Mouse (Mus musculus) liver, embryonic 13.5 days (tissue): ENCODE results near the gene Pacrg. TPM values are rescaled to one million over a fixed set of nuclear protein-coding genes. Genes with fewer than 3 reads are reported as not detected.
A peak's percentile ranks its signal among the peaks of the same experiment; 100 is the strongest.

Source experiments
- ATAC-seq: fragments of 200-750 bp; cut with Nextera tagmentation; 2 replicates; pipeline ENCODE4 v1.8.0; 2017; ENCODE audit warnings: low read depth, mild to moderate bottlenecking, moderate number of reproducible peaks, moderate library complexity
- DNase-seq: peaks from one replicate; pipeline ENCODE4 v3.0.0; 2022
- H3K27ac ChIP-seq: fragments of 300-500 bp; sonication (generic); 2 replicates; pipeline ENCODE4 v1.5.1; 2015; ENCODE audit warnings: moderate library complexity, mild to moderate bottlenecking, inconsistent platforms
- H3K27me3 ChIP-seq: fragments of 300-500 bp; sonication (generic); 2 replicates; pipeline ENCODE4 v1.6.1; 2015; ENCODE audit warnings: mild to moderate bottlenecking, inconsistent platforms
- H3K36me3 ChIP-seq: fragments of 300-500 bp; sonication (generic); 2 replicates; pipeline ENCODE4 v1.6.1; 2015; ENCODE audit warnings: mild to moderate bottlenecking, inconsistent platforms
- H3K4me1 ChIP-seq: fragments of 300-500 bp; sonication (generic); replicated peaks from 2 replicates; pipeline ENCODE4 v1.6.1; 2015; ENCODE audit warnings: inconsistent platforms
- H3K4me2 ChIP-seq: fragments of 300-500 bp; sonication (generic); 2 replicates; pipeline ENCODE4 v1.6.1; 2015; ENCODE audit warnings: inconsistent platforms, mild to moderate bottlenecking, moderate library complexity
- H3K4me3 ChIP-seq: fragments of 300-500 bp; sonication (generic); replicated peaks from 2 replicates; pipeline ENCODE4 v1.5.1; 2015; ENCODE audit warnings: mild to moderate bottlenecking, inconsistent platforms
- H3K9ac ChIP-seq: fragments of 300-500 bp; sonication (generic); 2 replicates; pipeline ENCODE4 v1.6.1; 2015; ENCODE audit warnings: mild to moderate bottlenecking, inconsistent platforms
- H3K9me3 ChIP-seq: fragments of 300-500 bp; sonication (generic); replicated peaks from 2 replicates; pipeline ENCODE4 v1.6.1; 2016; ENCODE audit warnings: inconsistent platforms
- WGBS: fragments of 180-500 bp; shearing (Covaris S2); methylation state at CpG from one replicate; pipeline ENCODE4 v1.1.7; 2015; ENCODE audit not compliant: insufficient replicate concordance; 5-methylcytosine and 5-hydroxymethylcytosine counted together
- polyA plus RNA-seq: library from polyadenylated mRNA; unstranded; fragments of >200 nt; fragmentation: Nextera tagmentation; extraction: Ambion mirVana; gene quantifications from 2 replicates; pipeline ENCODE4 v1.2.1, GENCODE M21; 2015

The Pacrg gene
- polyA plus RNA-seq, 1 experiment from 2014 or later: 0.07 TPM

GRCm38 (mm10) chr17:10791661-10792060 is 48.5 kb downstream of the Pacrg start:
- Histone ChIP-seq H3K4me2 (no peak overlapping the region), H3K27ac (no peak overlapping the region), H3K4me3 (no peak overlapping the region), H3K36me3 (no peaks in the 10 kb centered on the region), H3K27me3 (no peaks in the 10 kb centered on the region), H3K4me1 (no peaks in the 10 kb centered on the region), H3K9ac (no peak overlapping the region), H3K9me3 (no peaks in the 10 kb centered on the region)
- ATAC-seq (no peak), DNase-seq (no peak)
- 44% methylated on average over 3 of the region's 3 CpGs for WGBS

DNA sequence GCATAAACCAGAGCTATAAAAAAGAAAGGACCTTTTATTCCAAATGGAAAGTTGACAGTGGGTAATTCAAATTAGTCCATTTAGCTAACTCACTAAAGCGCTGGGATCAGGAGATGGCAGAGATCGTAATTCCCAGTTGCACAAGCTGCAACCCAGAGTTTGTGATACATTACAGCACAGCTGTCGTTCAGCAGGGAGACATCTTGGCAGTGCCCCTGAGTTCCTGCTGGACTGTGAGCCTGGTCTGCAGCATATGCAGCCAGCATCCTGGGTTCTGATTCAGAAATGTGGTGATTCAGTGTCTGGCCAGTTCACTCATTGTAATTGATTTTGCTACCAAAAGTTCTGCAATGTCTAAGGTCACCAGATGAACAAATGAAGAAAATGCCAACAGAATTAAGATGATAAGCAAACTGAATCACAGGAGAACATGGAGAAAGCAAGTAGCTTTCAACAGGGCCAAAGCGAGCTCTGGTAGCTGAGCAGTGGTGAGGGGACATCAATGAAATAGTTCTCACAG is 55.6 kb downstream of the Pacrg start:
- H3K4me2 ChIP-seq: no peak overlapping the region
- no peaks in the 10 kb centered on the region for H3K9me3 ChIP-seq
- no peaks in the 10 kb centered on the region for H3K27me3 ChIP-seq
- ATAC-seq (no peak), DNase-seq (no peak)
- no peak overlapping the region for H3K27ac ChIP-seq
- WGBS: 66% methylated on average over 4 of the region's 4 CpGs
- H3K9ac ChIP-seq: no peak overlapping the region
- H3K4me1 ChIP-seq: no peaks in the 10 kb centered on the region
- no peak overlapping the region for H3K4me3 ChIP-seq
- H3K36me3 ChIP-seq: no peaks in the 10 kb centered on the region

DNA sequence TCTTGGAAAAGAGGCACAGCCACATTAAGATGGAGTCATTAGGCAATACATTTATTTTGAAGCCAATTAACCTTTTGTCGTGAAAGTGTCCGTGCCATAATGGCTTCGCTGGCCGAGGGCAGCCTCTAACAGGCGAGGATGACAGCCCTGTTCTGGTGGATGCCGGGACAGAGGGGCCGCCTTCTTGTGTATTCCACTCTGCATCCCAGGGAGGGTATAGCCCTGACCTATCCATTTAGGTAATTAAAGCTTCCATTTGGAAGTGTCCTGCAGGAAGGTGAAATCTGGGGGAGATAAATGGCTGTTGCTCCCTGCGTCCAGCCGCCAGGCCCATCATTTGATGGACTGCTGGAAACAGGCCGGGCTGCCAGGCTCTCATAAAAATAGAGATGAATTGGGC is 63.6 kb downstream of the Pacrg start:
- Histone ChIP-seq H3K4me3 (no peak overlapping the region), H3K9ac (no peak overlapping the region), H3K27me3 (no peaks in the 10 kb centered on the region), H3K4me1 (no peaks in the 10 kb centered on the region), H3K9me3 (no peaks in the 10 kb centered on the region), H3K27ac (no peak overlapping the region), H3K4me2 (no peak overlapping the region), H3K36me3 (no peaks in the 10 kb centered on the region)
- DNase-seq: no peak
- 54% methylated on average over 10 of the region's 10 CpGs for WGBS
- ATAC-seq: no peak

GRCm38 (mm10) chr17:10774468-10774867 is 65.6 kb downstream of the Pacrg start:
- Histone ChIP-seq H3K36me3 (no peaks in the 10 kb centered on the region), H3K4me2 (no peak overlapping the region), H3K4me3 (no peak overlapping the region), H3K9ac (no peak overlapping the region), H3K27ac (no peak overlapping the region), H3K27me3 (no peaks in the 10 kb centered on the region), H3K9me3 (no peaks in the 10 kb centered on the region), H3K4me1 (no peaks in the 10 kb centered on the region)
- DNase-seq (no peak), ATAC-seq (no peak)
- 24% methylated on average over 1 of the region's 1 CpGs for WGBS

- no peak for ATAC-seq
- DNase-seq: no peak
- 23% methylated on average over 3 of the region's 3 CpGs for WGBS
- Histone ChIP-seq H3K9ac (no peak overlapping the region), H3K9me3 (no peaks in the 10 kb centered on the region), H3K4me2 (no peak overlapping the region), H3K4me1 (no peaks in the 10 kb centered on the region), H3K4me3 (no peak overlapping the region), H3K36me3 (no peaks in the 10 kb centered on the region), H3K27me3 (no peaks in the 10 kb centered on the region), H3K27ac (no peak overlapping the region)
Observed at GRCm38 (mm10) chr17:10772207-10772606, 67.9 kb downstream of the Pacrg start.

- Histone ChIP-seq H3K27ac (no peak overlapping the region), H3K27me3 (no peaks in the 10 kb centered on the region), H3K4me3 (no peak overlapping the region), H3K9me3 (no peaks in the 10 kb centered on the region), H3K4me2 (no peak overlapping the region), H3K36me3 (no peaks in the 10 kb centered on the region), H3K9ac (no peak overlapping the region), H3K4me1 (no peaks in the 10 kb centered on the region)
- WGBS: 61% methylated on average over 6 of the region's 6 CpGs
- DNase-seq (no peak), ATAC-seq (no peak)
Observed at GRCm38 (mm10) chr17:10769873-10770272, 70.2 kb downstream of the Pacrg start.

DNA sequence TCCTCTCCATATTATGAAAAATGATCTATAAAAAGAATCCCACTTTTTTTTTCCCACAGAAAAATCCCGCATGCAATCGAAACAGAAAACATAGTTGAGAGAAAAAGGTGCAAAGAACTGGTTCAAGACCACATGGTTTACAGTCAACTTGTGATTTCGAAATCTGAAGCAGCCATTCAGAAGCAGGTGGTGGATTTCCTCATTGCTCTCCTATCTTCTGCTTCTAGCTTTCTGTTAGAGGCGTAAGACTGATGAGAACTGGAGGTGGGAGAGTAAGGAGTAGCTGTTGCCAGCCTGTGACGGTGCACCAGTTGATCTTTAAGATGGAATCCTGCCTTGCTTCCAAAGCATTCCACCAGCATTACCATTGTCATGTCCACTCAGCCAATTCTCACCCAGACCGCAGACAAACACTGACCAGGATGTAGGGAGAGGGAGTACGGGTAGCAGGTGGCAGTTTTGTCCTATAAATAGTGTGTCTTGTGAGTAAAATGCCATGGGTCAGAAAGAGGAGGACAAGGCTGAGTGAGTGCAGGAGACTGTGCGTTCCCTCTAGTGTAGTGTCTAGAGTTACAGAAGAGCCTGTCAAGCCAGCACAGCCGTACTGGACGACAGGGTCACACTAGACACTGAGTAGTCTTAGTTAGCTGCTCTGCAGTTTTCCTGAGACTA is 73.2 kb downstream of the Pacrg start:
- H3K9ac ChIP-seq: no peak overlapping the region
- no peak for ATAC-seq
- no peak overlapping the region for H3K4me2 ChIP-seq
- H3K4me1 ChIP-seq: no peaks in the 10 kb centered on the region
- no peak overlapping the region for H3K4me3 ChIP-seq
- no peaks in the 10 kb centered on the region for H3K9me3 ChIP-seq
- H3K36me3 ChIP-seq: no peaks in the 10 kb centered on the region
- H3K27me3 ChIP-seq: no peaks in the 10 kb centered on the region
- H3K27ac ChIP-seq: no peak overlapping the region
- no peak for DNase-seq
- WGBS: 55% methylated on average over 10 of the region's 10 CpGs

DNA sequence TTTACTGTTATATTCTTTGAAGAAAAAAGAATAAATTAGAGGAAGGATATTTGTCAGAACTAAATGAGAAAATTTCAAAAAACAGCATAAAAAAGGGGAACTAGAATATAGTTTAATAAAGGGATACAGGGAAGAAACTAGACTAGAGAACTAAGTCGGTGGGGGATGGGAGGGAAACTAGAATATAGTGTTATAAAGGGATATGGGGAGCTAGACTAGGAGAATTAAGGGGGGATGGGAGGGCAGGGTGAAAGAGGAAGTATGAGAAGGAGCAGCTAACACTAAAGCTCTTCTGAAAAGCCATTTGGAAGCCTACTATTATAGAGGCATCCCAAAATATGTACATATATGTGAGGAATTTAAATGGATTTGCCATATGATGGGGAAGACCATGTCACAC is 75.8 kb downstream of the Pacrg start:
- Histone ChIP-seq H3K36me3 (no peaks in the 10 kb centered on the region), H3K4me3 (no peak overlapping the region), H3K9ac (no peak overlapping the region), H3K27ac (no peak overlapping the region), H3K9me3 (no peaks in the 10 kb centered on the region), H3K27me3 (no peaks in the 10 kb centered on the region), H3K4me2 (no peak overlapping the region), H3K4me1 (no peaks in the 10 kb centered on the region)
- no peak for DNase-seq
- whole genome bisulfite sequencing: 37% methylated on average over 1 of the region's 1 CpGs
- no peak for ATAC-seq

- H3K9ac ChIP-seq: no peak overlapping the region
- H3K36me3 ChIP-seq: no peaks in the 10 kb centered on the region
- no peaks in the 10 kb centered on the region for H3K9me3 ChIP-seq
- no peaks in the 10 kb centered on the region for H3K4me1 ChIP-seq
- DNase-seq: no peak
- no peak overlapping the region for H3K4me3 ChIP-seq
- no peak for ATAC-seq
- H3K27ac ChIP-seq: no peak overlapping the region
- H3K27me3 ChIP-seq: no peaks in the 10 kb centered on the region
- no peak overlapping the region for H3K4me2 ChIP-seq
- 76% methylated on average over 5 of the region's 5 CpGs for WGBS
Observed at GRCm38 (mm10) chr17:10757455-10757854, 82.7 kb downstream of the Pacrg start.

GRCm38 (mm10) chr17:10744709-10745461 is 95.2 kb downstream of the Pacrg start:
- Histone ChIP-seq H3K27me3 (no peaks in the 10 kb centered on the region), H3K9ac (no peak overlapping the region), H3K27ac (no peak overlapping the region), H3K36me3 (no peaks in the 10 kb centered on the region), H3K4me2 (no peak overlapping the region), H3K9me3 (no peaks in the 10 kb centered on the region), H3K4me3 (no peak overlapping the region), H3K4me1 (no peaks in the 10 kb centered on the region)
- DNase-seq (no peak), ATAC-seq (no peak)
- 40% methylated on average over 4 of the region's 4 CpGs for WGBS

GRCm38 (mm10) chr17:10740083-10740482 is 100.0 kb downstream of the Pacrg start:
- no peaks in the 10 kb centered on the region for H3K36me3 ChIP-seq
- H3K27me3 ChIP-seq: no peaks in the 10 kb centered on the region
- H3K4me3 ChIP-seq: no peak overlapping the region
- H3K9ac ChIP-seq: no peak overlapping the region
- ATAC-seq (peak; percentile 23; the same call in 1 of the 2 replicates), DNase-seq (no peak)
- 45% methylated on average over 2 of the region's 2 CpGs for WGBS
- no peak overlapping the region for H3K4me2 ChIP-seq
- H3K27ac ChIP-seq: no peak overlapping the region
- no peaks in the 10 kb centered on the region for H3K9me3 ChIP-seq
- H3K4me1 ChIP-seq: no peaks in the 10 kb centered on the region; the same call in 1 of the 2 replicates

DNA sequence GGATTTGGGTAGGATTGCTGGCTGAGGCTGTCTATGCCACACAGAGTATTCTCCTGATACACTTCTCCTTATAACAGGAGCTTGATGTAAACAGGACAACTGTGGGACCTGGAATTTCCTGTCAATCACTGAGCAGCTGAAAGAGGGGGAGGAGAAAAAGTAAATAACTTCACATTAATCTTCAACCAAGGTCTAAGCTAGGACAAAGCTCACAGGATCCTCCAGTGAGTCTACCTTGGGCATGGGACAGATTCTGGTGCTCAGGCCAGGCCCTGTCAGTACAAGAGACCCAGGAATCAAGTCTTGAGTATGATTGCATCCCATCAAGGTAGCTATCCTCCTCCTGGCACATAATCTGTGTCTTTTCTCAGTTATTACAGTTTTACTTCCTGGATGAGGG is 102.1 kb downstream of the Pacrg start:
- no peaks in the 10 kb centered on the region for H3K36me3 ChIP-seq
- H3K4me2 ChIP-seq: no peak overlapping the region
- DNase-seq (no peak), ATAC-seq (peak; percentile 53; the same call in 1 of the 2 replicates)
- H3K27me3 ChIP-seq: no peaks in the 10 kb centered on the region
- no peak overlapping the region for H3K9ac ChIP-seq
- H3K4me3 ChIP-seq: no peak overlapping the region
- no peaks in the 10 kb centered on the region; the same call in 1 of the 2 replicates for H3K4me1 ChIP-seq
- H3K27ac ChIP-seq: no peak overlapping the region
- H3K9me3 ChIP-seq: no peaks in the 10 kb centered on the region
